Mouse (Mus musculus): ENCODE measurements around the gene Rpl5. TPM values are rescaled to one million over a fixed set of nuclear protein-coding genes. Genes with fewer than 3 reads are reported as not detected.

The Rpl5 gene
- polyA plus RNA-seq (2014; fragmentation: Nextera tagmentation; extraction: Ambion mirVana): 55.2 and 69.9 TPM in 2 replicates

GRCm38 (mm10) chr5:107900206-107901013 lies at the start of gene Rpl5:
TSS of gene Rpl5 (plus strand) at chr5:107900502.
- H3K4me2 ChIP-seq: peak within 1 kb of the TSS; percentile 86
- 3% methylated on average over 63 of the region's 66 CpGs for WGBS (ENCODE audit: insufficient replicate concordance)
- peak within 1 kb of the TSS; percentile 76 for H3K4me3 ChIP-seq (ENCODE audit: low read depth, low read length)
- H3K27ac ChIP-seq (ENCODE audit: low read depth, low read length): peak within 1 kb of the TSS; percentile 84
- peak within 1 kb of the TSS; percentile 94 for H3K9ac ChIP-seq (ENCODE audit: low read depth, low read length)
- ATAC-seq (replicated peaks; ENCODE audit: insufficient number of reproducible peaks, low FRiP score, low TSS enrichment): peak; percentile 96
- no peaks in the 10 kb centered on the region for H3K27me3 ChIP-seq (ENCODE audit: control insufficient read depth, insufficient read depth, low read length)
- H3K9me3 ChIP-seq (replicated peaks; ENCODE audit: control insufficient read depth, low read length): no peaks in the 10 kb centered on the region
- H3K4me1 ChIP-seq (ENCODE audit: control insufficient read depth, insufficient read depth, low read length): peaks cover 3% of the 10 kb centered on the region; the same call in 1 of the 2 replicates
- H3K36me3 ChIP-seq (ENCODE audit: control insufficient read depth, insufficient read depth, low read length): peaks cover 19% of the 10 kb centered on the region

GRCm38 (mm10) chr5:107853807-107854206 lies 46.5 kb upstream of the Rpl5 start:
- peak; percentile 74 for ATAC-seq (replicated peaks; ENCODE audit: insufficient number of reproducible peaks, low FRiP score, low TSS enrichment)
- Histone ChIP-seq H3K4me3 (ENCODE audit: low read depth, low read length) (no peak overlapping the region), H3K27ac (ENCODE audit: low read depth, low read length) (peak overlapping the region; percentile 60), H3K9me3 (replicated peaks; ENCODE audit: control insufficient read depth, low read length) (no peaks in the 10 kb centered on the region), H3K4me2 (peak overlapping the region; percentile 9; the same call in 1 of the 2 replicates), H3K4me1 (ENCODE audit: control insufficient read depth, insufficient read depth, low read length) (peaks cover 19% of the 10 kb centered on the region), H3K27me3 (ENCODE audit: control insufficient read depth, insufficient read depth, low read length) (no peaks in the 10 kb centered on the region), H3K36me3 (ENCODE audit: control insufficient read depth, insufficient read depth, low read length) (peaks cover 2% of the 10 kb centered on the region; the same call in 1 of the 2 replicates), H3K9ac (ENCODE audit: low read depth, low read length) (no peak overlapping the region)
- WGBS (ENCODE audit: insufficient replicate concordance): 19% methylated on average over 6 of the region's 6 CpGs

GRCm38 (mm10) chr5:107854556-107854955 lies 45.7 kb upstream of the Rpl5 start:
- Histone ChIP-seq H3K27me3 (ENCODE audit: control insufficient read depth, insufficient read depth, low read length) (no peaks in the 10 kb centered on the region), H3K4me1 (ENCODE audit: control insufficient read depth, insufficient read depth, low read length) (peaks cover 19% of the 10 kb centered on the region), H3K9me3 (replicated peaks; ENCODE audit: control insufficient read depth, low read length) (no peaks in the 10 kb centered on the region), H3K4me2 (no peak overlapping the region), H3K36me3 (ENCODE audit: control insufficient read depth, insufficient read depth, low read length) (peaks cover 2% of the 10 kb centered on the region; the same call in 1 of the 2 replicates), H3K9ac (ENCODE audit: low read depth, low read length) (no peak overlapping the region), H3K27ac (ENCODE audit: low read depth, low read length) (no peak overlapping the region), H3K4me3 (ENCODE audit: low read depth, low read length) (no peak overlapping the region)
- 57% methylated on average over 3 of the region's 3 CpGs for WGBS (ENCODE audit: insufficient replicate concordance)
- ATAC-seq (replicated peaks; ENCODE audit: insufficient number of reproducible peaks, low FRiP score, low TSS enrichment): no peak

- Histone ChIP-seq H3K4me1 (ENCODE audit: control insufficient read depth, insufficient read depth, low read length) (peaks cover 19% of the 10 kb centered on the region), H3K4me2 (no peak overlapping the region), H3K9me3 (replicated peaks; ENCODE audit: control insufficient read depth, low read length) (no peaks in the 10 kb centered on the region), H3K36me3 (ENCODE audit: control insufficient read depth, insufficient read depth, low read length) (no peaks in the 10 kb centered on the region), H3K4me3 (ENCODE audit: low read depth, low read length) (no peak overlapping the region), H3K27ac (ENCODE audit: low read depth, low read length) (no peak overlapping the region), H3K9ac (ENCODE audit: low read depth, low read length) (no peak overlapping the region), H3K27me3 (ENCODE audit: control insufficient read depth, insufficient read depth, low read length) (no peaks in the 10 kb centered on the region)
- no peak for ATAC-seq (replicated peaks; ENCODE audit: insufficient number of reproducible peaks, low FRiP score, low TSS enrichment)
- 70% methylated on average over 2 of the region's 2 CpGs for WGBS (ENCODE audit: insufficient replicate concordance)
Measured at GRCm38 (mm10) chr5:107855546-107855945, 44.8 kb upstream of the Rpl5 start.

GRCm38 (mm10) chr5:107858963-107859362 lies 41.3 kb upstream of the Rpl5 start:
- Histone ChIP-seq H3K4me3 (ENCODE audit: low read depth, low read length) (no peak overlapping the region), H3K27ac (ENCODE audit: low read depth, low read length) (no peak overlapping the region), H3K9ac (ENCODE audit: low read depth, low read length) (no peak overlapping the region), H3K4me2 (no peak overlapping the region), H3K4me1 (ENCODE audit: control insufficient read depth, insufficient read depth, low read length) (peaks cover 11% of the 10 kb centered on the region), H3K9me3 (replicated peaks; ENCODE audit: control insufficient read depth, low read length) (no peaks in the 10 kb centered on the region), H3K27me3 (ENCODE audit: control insufficient read depth, insufficient read depth, low read length) (no peaks in the 10 kb centered on the region), H3K36me3 (ENCODE audit: control insufficient read depth, insufficient read depth, low read length) (no peaks in the 10 kb centered on the region)
- WGBS (ENCODE audit: insufficient replicate concordance): 43% methylated on average over 2 of the region's 2 CpGs
- no peak for ATAC-seq (replicated peaks; ENCODE audit: insufficient number of reproducible peaks, low FRiP score, low TSS enrichment)

- H3K4me3 ChIP-seq (ENCODE audit: low read depth, low read length): no peak overlapping the region
- H3K36me3 ChIP-seq (ENCODE audit: control insufficient read depth, insufficient read depth, low read length): no peaks in the 10 kb centered on the region
- H3K9ac ChIP-seq (ENCODE audit: low read depth, low read length): no peak overlapping the region
- 87% methylated on average over 3 of the region's 3 CpGs for WGBS (ENCODE audit: insufficient replicate concordance)
- peaks cover 19% of the 10 kb centered on the region for H3K4me1 ChIP-seq (ENCODE audit: control insufficient read depth, insufficient read depth, low read length)
- H3K27me3 ChIP-seq (ENCODE audit: control insufficient read depth, insufficient read depth, low read length): no peaks in the 10 kb centered on the region
- ATAC-seq (replicated peaks; ENCODE audit: insufficient number of reproducible peaks, low FRiP score, low TSS enrichment): no peak
- H3K4me2 ChIP-seq: no peak overlapping the region
- no peaks in the 10 kb centered on the region for H3K9me3 ChIP-seq (replicated peaks; ENCODE audit: control insufficient read depth, low read length)
- H3K27ac ChIP-seq (ENCODE audit: low read depth, low read length): no peak overlapping the region
Measured at GRCm38 (mm10) chr5:107863971-107864370, 36.3 kb upstream of the Rpl5 start.

- no peaks in the 10 kb centered on the region for H3K36me3 ChIP-seq (ENCODE audit: control insufficient read depth, insufficient read depth, low read length)
- peak overlapping the region; percentile 53 for H3K4me2 ChIP-seq
- peak overlapping the region; percentile 5; the same call in 1 of the 2 replicates for H3K4me3 ChIP-seq (ENCODE audit: low read depth, low read length)
- H3K9ac ChIP-seq (ENCODE audit: low read depth, low read length): 0 out of 2 replicates have a peak overlapping the region, but pooled peaks have one; percentile 39
- peak overlapping the region; percentile 59 for H3K27ac ChIP-seq (ENCODE audit: low read depth, low read length)
- WGBS (ENCODE audit: insufficient replicate concordance): 23% methylated on average over 2 of the region's 2 CpGs
- no peak for ATAC-seq (replicated peaks; ENCODE audit: insufficient number of reproducible peaks, low FRiP score, low TSS enrichment)
- no peaks in the 10 kb centered on the region for H3K27me3 ChIP-seq (ENCODE audit: control insufficient read depth, insufficient read depth, low read length)
- H3K4me1 ChIP-seq (ENCODE audit: control insufficient read depth, insufficient read depth, low read length): peaks cover 19% of the 10 kb centered on the region
- no peaks in the 10 kb centered on the region for H3K9me3 ChIP-seq (replicated peaks; ENCODE audit: control insufficient read depth, low read length)
Measured at GRCm38 (mm10) chr5:107866127-107867126, 33.9 kb upstream of the Rpl5 start.

All from heart, embryonic 11.5 days (tissue).